Mouse (Mus musculus): Measurements from ENCODE around the gene Nrg3.

GRCm38 (mm10) chr14:38847566-38847965 lies 625.3 kb downstream of the Nrg3 start:
- TF ChIP-seq CTCF (IDR thresholded peaks at IDR 0.05; ENCODE audit: low read depth), result no peak
- no peak for TF ChIP-seq EP300 (optimal IDR thresholded peaks at IDR 0.05)
